Mouse (Mus musculus) liver, adult 10 weeks (tissue): ENCODE measurements around the gene Gm36864. TPM values are rescaled to one million over a fixed set of nuclear protein-coding genes. Genes with fewer than 3 reads are reported as not detected.

Experiments
- polyA plus RNA-seq: library from polyadenylated mRNA; stranded (reverse); fragments of 350-450 nt; fragmentation: Illumina TruSeq; extraction: RNeasy Lipid Tissue Mini Kit (QIAGEN cat#74804); gene quantifications from one replicate; pipeline ENCODE4 v1.2.3, GENCODE M21; 2014; ENCODE audit warnings: low read depth, low replicate concordance

Gene Gm36864
- polyA plus RNA-seq, result not detected

DNA sequence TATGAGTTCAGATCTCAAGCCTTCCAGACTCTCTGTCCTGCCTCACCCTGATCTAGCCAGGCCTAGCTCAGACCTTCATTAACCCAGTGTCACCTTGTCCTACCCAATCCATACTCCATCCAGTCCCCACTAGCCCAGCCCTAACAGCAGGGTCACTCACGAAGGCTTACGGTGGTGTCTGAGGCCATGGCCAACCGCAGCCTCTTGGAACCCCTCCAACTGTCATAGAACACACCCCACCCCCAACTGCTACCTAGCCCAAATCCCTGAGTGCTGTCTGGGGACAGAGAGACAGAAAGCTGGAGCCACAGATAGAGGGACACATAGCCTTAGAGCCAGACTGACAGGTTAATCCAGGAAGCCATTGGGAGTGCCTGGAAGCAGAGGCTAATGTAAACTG lies at the start of gene Gm36864:
Gene Gm36864, plus strand, starts transcription at position 269 of the 400 bp plus-strand sequence.

GRCm38 (mm10) chr7:44187936-44188335 lies 48.0 kb upstream of the Gm36864 start, which contains the start of gene Klk1b24:
Gene Klk1b24, plus strand, starts transcription at chr7:44188236.

GRCm38 (mm10) chr7:44197891-44198290 lies 38.1 kb upstream of the Gm36864 start, which contains the start of gene Klk1b3:
Gene Klk1b3, plus strand, starts transcription at chr7:44198191.

GRCm38 (mm10) chr7:44207135-44207534 lies 28.8 kb upstream of the Gm36864 start, which contains the start of gene Klk1b4:
Gene Klk1b4, plus strand, starts transcription at chr7:44207435.

DNA sequence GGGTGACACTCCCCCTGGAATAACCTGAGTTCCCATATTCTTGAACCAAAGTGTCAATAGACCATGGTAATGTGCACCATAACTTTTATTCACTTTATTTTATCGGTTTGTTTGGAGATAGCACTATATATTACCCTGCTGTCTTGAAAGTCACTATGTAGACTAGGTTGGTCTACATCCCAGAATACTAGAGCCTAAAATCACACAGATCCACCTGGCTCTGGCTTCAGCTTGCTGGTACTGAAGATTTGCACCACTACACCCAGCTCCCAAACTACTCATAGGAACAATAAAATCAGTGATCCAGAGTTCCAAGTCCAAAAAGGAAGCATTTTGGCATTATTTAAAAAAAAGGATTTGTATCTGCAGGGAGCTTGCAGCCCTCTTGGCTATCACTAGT lies 20.3 kb upstream of the Gm36864 start, which contains the start of gene Klk1b5:
Gene Klk1b5, plus strand, starts transcription at position 301 of the 400 bp plus-strand sequence.

DNA sequence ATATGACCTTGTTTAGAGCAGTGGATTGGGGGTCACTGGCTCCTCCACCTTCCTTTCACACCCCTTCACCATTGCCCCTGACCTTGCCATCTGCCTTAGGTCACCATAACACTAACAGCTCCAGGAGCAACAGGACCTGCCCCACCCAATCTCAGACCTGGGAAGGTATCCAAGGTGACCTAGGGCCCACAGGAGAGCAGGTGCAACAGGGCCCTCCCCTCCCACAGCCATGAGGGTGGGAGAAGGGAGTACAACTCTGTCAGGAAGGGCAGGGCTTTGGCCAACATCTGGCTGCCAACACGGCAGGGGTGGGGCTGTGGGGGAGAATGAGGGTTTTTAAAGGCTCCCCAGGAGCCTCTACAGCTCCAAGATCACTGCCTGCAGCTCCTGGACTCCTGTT lies 10.9 kb upstream of the Gm36864 start, which contains the start of gene Klk1:
Gene Klk1, plus strand, starts transcription at position 285 of the 400 bp plus-strand sequence.

DNA sequence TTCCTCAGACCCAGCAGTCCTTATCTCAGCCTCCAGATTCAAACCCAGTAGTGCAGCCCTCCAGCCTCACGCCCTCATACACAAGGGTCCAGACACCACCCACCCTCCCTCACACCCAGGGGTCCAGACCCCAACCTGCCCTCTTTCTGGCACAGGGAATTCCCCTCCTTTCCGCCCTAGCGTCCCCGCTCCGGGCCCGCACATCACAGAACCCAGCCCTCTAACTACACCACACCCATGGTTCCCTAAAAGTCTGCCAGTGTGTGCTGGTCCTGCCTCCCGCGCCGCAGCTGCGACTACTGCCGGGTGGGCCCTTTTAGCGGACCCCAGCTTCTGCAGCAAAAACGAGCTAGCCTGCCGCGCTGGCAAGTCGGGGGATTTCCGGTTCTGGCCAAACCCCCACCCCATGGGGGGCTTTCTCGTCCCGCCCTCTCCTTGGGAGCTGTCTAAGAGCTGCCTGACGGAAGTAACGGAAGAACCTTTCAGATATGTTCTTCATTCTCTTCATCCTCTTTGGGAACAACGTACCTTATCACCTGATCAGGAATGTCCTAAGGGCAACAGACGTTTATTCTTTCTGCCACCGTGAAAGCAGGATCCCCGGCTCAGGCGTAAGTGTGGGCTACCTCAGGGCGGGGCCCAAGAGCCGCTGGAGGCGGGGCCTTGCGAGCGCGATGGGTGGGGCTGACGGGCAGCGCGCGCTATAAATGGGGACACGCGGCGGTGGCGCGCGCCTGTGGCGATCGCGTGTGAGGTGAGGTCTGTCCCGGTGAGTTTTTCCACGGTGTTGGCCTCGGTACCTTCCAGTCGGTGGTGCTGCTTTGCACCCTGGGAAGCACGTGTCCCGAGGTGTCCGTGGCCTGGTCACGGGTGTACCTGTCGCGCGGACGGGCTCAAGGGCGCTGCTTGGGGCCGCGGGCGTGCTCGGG lies 10.3 kb downstream of the Gm36864 start, which contains the start of the genes 1700028J19Rik and 2410002F23Rik:
Gene 1700028J19Rik, minus strand, starts transcription at position 641 of the 929 bp plus-strand sequence.
Gene 2410002F23Rik, plus strand, starts transcription at position 668 of the 929 bp plus-strand sequence.

GRCm38 (mm10) chr7:44257278-44257677 lies 21.3 kb downstream of the Gm36864 start, which contains the start of gene Acp4:
Gene Acp4, minus strand, starts transcription at chr7:44257378.

DNA sequence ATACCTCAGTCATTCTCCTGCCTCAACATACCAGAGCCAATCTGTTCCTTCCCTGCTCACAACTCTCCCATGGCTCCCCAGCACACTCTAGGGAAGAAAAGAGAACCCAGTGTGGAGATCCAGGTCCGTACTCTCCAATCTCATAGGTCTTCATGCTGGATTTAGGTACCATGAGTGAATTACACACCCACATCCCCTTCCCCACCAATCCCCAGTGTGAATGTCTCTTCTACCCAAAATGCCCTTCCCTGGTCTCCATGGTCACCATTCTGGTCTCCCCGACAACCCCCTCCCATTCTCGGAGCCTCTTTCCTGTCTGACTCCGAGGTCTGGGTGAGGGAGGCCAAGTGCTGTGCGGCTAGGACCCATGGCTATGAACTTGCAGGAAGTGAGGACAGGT lies 25.2 kb downstream of the Gm36864 start, which contains the start of gene Gm15517:
Gene Gm15517, plus strand, starts transcription at position 301 of the 400 bp plus-strand sequence.

Other genes with a start within 250 kb of the Gm36864 start
- gene Klk1b11, start 240.3 kb upstream of the Gm36864 start, polyA plus RNA-seq, result not detected
- gene Klk1b26, start 224.0 kb upstream of the Gm36864 start, polyA plus RNA-seq, result not detected
- not detected for gene Klk1b27, start 183.9 kb upstream of the Gm36864 start, polyA plus RNA-seq
- gene Klk1b21, start 133.8 kb upstream of the Gm36864 start, polyA plus RNA-seq, result not detected
- gene Klk1b22, start 123.5 kb upstream of the Gm36864 start, polyA plus RNA-seq, result not detected
- gene Klk1b16, start 99.4 kb upstream of the Gm36864 start, polyA plus RNA-seq, result not detected
- gene Klk1b24, start 47.9 kb upstream of the Gm36864 start, polyA plus RNA-seq, result not detected
- not detected for gene Klk1b3, start 38.0 kb upstream of the Gm36864 start, polyA plus RNA-seq
- gene Klk1b4, start 28.7 kb upstream of the Gm36864 start, polyA plus RNA-seq, result 0.69 TPM
- not detected for gene Klk1b5, start 20.2 kb upstream of the Gm36864 start, polyA plus RNA-seq
- gene Klk1, start 10.8 kb upstream of the Gm36864 start, polyA plus RNA-seq, result not detected
- not detected for gene 1700028J19Rik, start 10.5 kb downstream of the Gm36864 start, polyA plus RNA-seq
- gene 2410002F23Rik, start 10.5 kb downstream of the Gm36864 start, polyA plus RNA-seq, result 6.4 TPM
- gene Acp4, start 21.2 kb downstream of the Gm36864 start, polyA plus RNA-seq, result not detected
- gene Gm15517, start 25.3 kb downstream of the Gm36864 start, polyA plus RNA-seq, result not detected
- 0.40 TPM for gene Clec11a, start 70.7 kb downstream of the Gm36864 start, polyA plus RNA-seq
- not detected for gene Shank1, start 74.1 kb downstream of the Gm36864 start, polyA plus RNA-seq
- gene Syt3, start 147.9 kb downstream of the Gm36864 start, polyA plus RNA-seq, result not detected
- gene 1700008O03Rik, start 149.6 kb downstream of the Gm36864 start, polyA plus RNA-seq, result not detected
- not detected for gene Lrrc4b, start 192.8 kb downstream of the Gm36864 start, polyA plus RNA-seq
- 22.2 TPM for gene Aspdh, start 229.2 kb downstream of the Gm36864 start, polyA plus RNA-seq
- 7.7 TPM for gene Josd2, start 231.8 kb downstream of the Gm36864 start, polyA plus RNA-seq